Mouse (Mus musculus) kidney, adult 2 months (tissue): ENCODE results near the gene H2-T22.

Source experiments
- CTCF ChIP-seq: fragments of 200-500 bp; conservative IDR thresholded peaks from 2 replicates; pipeline ENCODE4 v1.5.1; 2011; ENCODE audit warnings: low read depth, mild to moderate bottlenecking, control low read depth, low read length, moderate library complexity, mixed read lengths; ENCODE audit not compliant: insufficient read depth, insufficient read length
- POLR2A ChIP-seq: fragments of 200-500 bp; IDR thresholded peaks from one replicate; pipeline ENCODE4 v1.6.1; 2011; ENCODE audit warnings: low read depth, low read length, control low read depth

DNA sequence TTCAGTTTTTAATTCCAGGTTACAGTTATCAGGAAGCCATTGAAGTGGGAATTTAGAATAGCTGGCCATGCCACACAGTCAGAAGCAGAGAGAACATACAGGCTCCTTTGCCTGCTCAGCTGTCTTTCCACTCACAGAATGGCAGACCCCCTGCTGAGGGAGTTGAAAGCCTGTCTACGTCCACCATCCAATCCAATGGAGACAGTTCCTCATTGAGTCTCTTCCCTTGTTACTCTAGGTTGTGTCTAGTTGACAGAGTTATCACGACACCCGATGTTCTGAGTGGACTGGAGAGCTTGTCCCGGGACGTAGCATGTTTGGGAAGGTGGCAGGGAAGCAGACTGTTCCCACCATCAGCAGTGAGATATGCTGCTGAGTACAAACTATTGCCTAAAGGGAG lies 17.4 kb downstream of the H2-T22 start:
- TF ChIP-seq CTCF, result no peak
- TF ChIP-seq POLR2A, result no peak
